Mouse (Mus musculus) heart, postnatal 0 days (tissue): ENCODE measurements around the gene Azi2. TPM values are rescaled to one million over a fixed set of nuclear protein-coding genes. Genes with fewer than 3 reads are reported as not detected.

ENCODE experiments used
- ATAC-seq: fragments of 200-750 bp; cut with Nextera tagmentation; 2 replicates; pipeline ENCODE4 v1.8.0; 2017; ENCODE audit warnings: low read depth, moderate number of reproducible peaks, moderate library complexity; ENCODE audit not compliant: insufficient read depth
- DNase-seq: peaks from one replicate; pipeline ENCODE4 v3.0.0-alpha.2; 2016; ENCODE audit warnings: low spot score
- H3K27ac ChIP-seq: fragments of 300-500 bp; sonication (generic); 2 replicates; pipeline ENCODE4 v1.5.1; 2014; ENCODE audit warnings: low read depth, mild to moderate bottlenecking
- H3K27me3 ChIP-seq: fragments of 300-500 bp; sonication (generic); 2 replicates; pipeline ENCODE4 v1.6.1; 2014; ENCODE audit warnings: low read length, mixed read lengths; ENCODE audit not compliant: control insufficient read depth, insufficient read depth
- H3K36me3 ChIP-seq: fragments of 300-500 bp; sonication (generic); replicated peaks from 2 replicates; pipeline ENCODE4 v1.6.1; 2014; ENCODE audit warnings: low read length, mixed read lengths; ENCODE audit not compliant: control insufficient read depth, insufficient read depth
- H3K4me1 ChIP-seq: fragments of 300-500 bp; sonication (generic); 2 replicates; pipeline ENCODE4 v1.6.1; 2014; ENCODE audit warnings: antibody characterized with exemption; ENCODE audit not compliant: control insufficient read depth, insufficient read depth
- H3K4me2 ChIP-seq: fragments of 300-500 bp; sonication (generic); 2 replicates; pipeline ENCODE4 v1.6.1; 2014; ENCODE audit warnings: low read depth, mild to moderate bottlenecking, low read length, moderate library complexity
- H3K4me3 ChIP-seq: fragments of 300-500 bp; sonication (generic); 2 replicates; pipeline ENCODE4 v1.5.1; 2014; ENCODE audit warnings: low read depth, low read length
- H3K9ac ChIP-seq: fragments of 300-500 bp; sonication (generic); replicated peaks from 2 replicates; pipeline ENCODE4 v1.6.1; 2014; ENCODE audit warnings: low read depth, low read length, mixed read lengths
- H3K9me3 ChIP-seq: fragments of 300-500 bp; sonication (generic); replicated peaks from 2 replicates; pipeline ENCODE4 v1.6.1; 2016; ENCODE audit warnings: low read length; ENCODE audit not compliant: control insufficient read depth
- CTCF ChIP-seq: IDR thresholded peaks from 2 replicates; pipeline ENCODE4 v1.5.1; 2016; ENCODE audit warnings: antibody characterized with exemption, control low read depth, low read depth
- EP300 ChIP-seq: IDR thresholded peaks from 2 replicates; pipeline ENCODE4 v1.6.1; 2016; ENCODE audit warnings: antibody characterized with exemption, low read depth
- WGBS: fragments of 180-500 bp; shearing (Covaris S2); extraction: QIAGEN DNeasy Blood & Tissue Kit; methylation state at CpG from one replicate; pipeline ENCODE4 v1.1.7; 2014; 5-methylcytosine and 5-hydroxymethylcytosine counted together
- microRNA-seq: library from miRNA; unstranded; fragments of <30 nt; microRNA quantifications from one replicate; pipeline ENCODE4, GENCODE M21; 2016
- polyA plus RNA-seq: library from polyadenylated mRNA; unstranded; fragments of >200 nt; fragmentation: Nextera tagmentation; extraction: Ambion mirVana; gene quantifications from 2 replicates; pipeline ENCODE4 v1.2.1, GENCODE M21; 2015
- total RNA-seq: library from RNA; depleted of rRNA; stranded (reverse); fragments of >200 nt; gene quantifications from 2 replicates; pipeline ENCODE4 v1.2.3, GENCODE M21; 2014; ENCODE audit warnings: low replicate concordance; rRNA removed

Gene Azi2
- total and polyA plus RNA-seq, 2 experiments from 2014 or later = 41.9 to 63.4 TPM

DNA sequence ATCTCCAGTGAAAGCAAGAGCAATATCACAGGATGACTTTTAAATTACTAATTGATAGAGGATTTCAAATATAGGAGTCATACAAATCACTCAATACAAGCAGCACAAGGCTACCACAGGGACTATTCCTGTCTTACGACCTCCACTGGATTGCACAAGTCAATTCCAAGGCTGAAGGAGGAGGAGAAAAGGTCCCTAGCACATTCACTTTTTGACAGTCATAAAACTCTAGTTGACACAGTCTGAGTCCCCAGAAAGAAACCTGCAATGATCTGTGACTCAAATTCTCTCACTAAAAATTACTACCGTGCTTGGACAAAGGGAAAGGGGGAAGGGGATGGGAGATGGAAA, 70.0 kb downstream of the Azi2 start:
- DNase-seq = no peak
- Histone ChIP-seq H3K27me3 (no peaks in the 10 kb centered on the region), H3K9ac (no peak overlapping the region), H3K4me2 (no peak overlapping the region), H3K4me3 (no peak overlapping the region), H3K9me3 (no peaks in the 10 kb centered on the region), H3K4me1 (no peaks in the 10 kb centered on the region), H3K27ac (no peak overlapping the region), H3K36me3 (no peaks in the 10 kb centered on the region)
- no peak for ATAC-seq
- WGBS = 80% methylated on average over 2 of the region's 2 CpGs
- no peak for TF ChIP-seq CTCF
- no peak for TF ChIP-seq EP300

Small RNAs within 50 kb of the gene (microRNA-seq; reads per million reads assigned to microRNA genes)
- not detected for gene Gm22008

Other genes starting within 250 kb of the Azi2 start
- gene Cmc1, start 109.7 kb downstream of the Azi2 start, total RNA-seq = 2.3 and 2.5 TPM in 2 replicates
- 78.3 and 79.7 TPM in 2 replicates for gene Cmc1, start 109.7 kb downstream of the Azi2 start, polyA plus RNA-seq